21 mouse cellular contexts compared by ENCODE assay signal in the genomic region with DNA sequence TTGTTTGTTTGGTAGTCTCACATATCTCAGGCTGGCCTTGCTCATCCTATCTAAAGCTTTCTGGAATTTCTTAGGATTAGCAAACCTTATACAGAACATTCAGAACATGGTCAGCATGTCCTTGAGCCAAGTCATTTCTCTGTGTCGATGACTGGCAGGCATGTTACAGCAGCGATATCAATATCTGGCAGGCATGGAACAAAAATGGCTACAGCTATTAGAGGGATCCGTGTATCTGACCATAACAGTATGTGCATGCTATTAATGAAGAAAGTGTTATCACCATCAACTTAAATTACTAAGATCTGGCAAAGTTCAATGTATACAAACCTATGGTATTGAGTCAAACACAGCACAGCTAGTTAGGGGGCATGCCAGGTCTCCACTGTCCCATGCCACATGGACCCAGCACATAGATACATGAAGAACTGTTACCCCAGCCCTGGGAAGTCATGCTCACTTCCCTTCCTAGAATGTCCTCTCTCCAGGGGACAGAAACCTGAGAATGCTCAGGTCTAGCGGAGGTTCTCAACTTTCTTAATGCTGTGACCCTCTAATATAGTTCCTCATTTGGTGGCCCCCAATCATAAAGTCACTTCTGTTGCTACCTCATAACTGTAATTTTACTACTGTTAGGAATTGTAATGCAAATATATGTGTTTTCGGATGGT. TPM values are rescaled to one million over a fixed set of nuclear protein-coding genes. Genes with fewer than 3 reads are reported as not detected.
DNase-seq lines count a peak whose midpoint lies in the region; ATAC-seq and TF ChIP-seq lines count a peak whose summit lies in the region.
"Had no signal": no experiment of that assay in that cellular context is flagged by ENCODE, and none has a peak within 500 bp of the region (broad histone marks: within the 10 kb centered on the region; RNA-seq: fewer than 3 reads in every experiment).

No protein-coding gene starts in this region.

- H3K4me1 ChIP-seq in liver, embryonic 15.5 days (replicated peaks): peaks cover 90% of the 10 kb centered on the region
- H3K4me1 ChIP-seq in liver, embryonic 11.5 days (replicated peaks; ENCODE audit: control insufficient read depth, insufficient read depth, low read length): peaks cover 44% of the 10 kb centered on the region
- H3K4me1 ChIP-seq in midbrain, embryonic 11.5 days (ENCODE audit: control insufficient read depth, insufficient read depth, low read length): peaks cover 17% of the 10 kb centered on the region
- peaks cover 12% of the 10 kb centered on the region; the same call in 1 of the 2 replicates for H3K4me1 ChIP-seq in midbrain, embryonic 16.5 days (ENCODE audit: control insufficient read depth, insufficient read depth, low read length)
- peaks cover 38 to 64% of the 10 kb centered on the region in 2 experiments for H3K4me1 ChIP-seq in MEL (ENCODE audit: control insufficient read depth in 1 of 2, insufficient read depth in 2 of 2, low read length in 2 of 2)
- 0 out of 2 replicates have a peak, but pooled peaks cover 4% of the 10 kb centered on the region for H3K4me1 ChIP-seq in forebrain, postnatal 0 days (ENCODE audit: insufficient read depth)

- H3K27me3 ChIP-seq in liver, embryonic 15.5 days: no peaks in the 10 kb centered on the region
- no peaks in the 10 kb centered on the region for H3K27me3 ChIP-seq in liver, embryonic 11.5 days (replicated peaks; ENCODE audit: control insufficient read depth, insufficient read depth, low read length)
- no peaks in the 10 kb centered on the region for H3K27me3 ChIP-seq in midbrain, embryonic 11.5 days (ENCODE audit: control insufficient read depth, insufficient read depth, low read length)
- H3K27me3 ChIP-seq in midbrain, embryonic 16.5 days (ENCODE audit: control insufficient read depth, insufficient read depth, low read depth, low read length): no peaks in the 10 kb centered on the region
- no peaks in the 10 kb centered on the region for H3K27me3 ChIP-seq in MEL (ENCODE audit: control insufficient read depth in 1 of 2, insufficient read depth in 2 of 2, low read length in 2 of 2)
- no peaks in the 10 kb centered on the region for H3K27me3 ChIP-seq in forebrain, postnatal 0 days (ENCODE audit: insufficient read depth, low read length)
- H3K27me3 ChIP-seq: embryonic facial prominence, embryonic 12.5 days; forebrain, embryonic 13.5 days; forebrain, embryonic 15.5 days had no signal

- no peak for DNase-seq in liver, embryonic 11.5 days (ENCODE audit: low spot score)
- DNase-seq in midbrain, embryonic 11.5 days (ENCODE audit: low spot score, missing footprints): peak; percentile 67
- DNase-seq in MEL (ENCODE audit: low read depth, low spot score): peak; percentile 71
- DNase-seq in cerebellum, adult 8-10 months: no peak
- DNase-seq in forebrain, postnatal 0 days: no peak
- DNase-seq: adrenal gland, adult 2 months; adrenal gland, postnatal 10 days; adrenal gland, postnatal 25 days; cerebellum, adult 11 months; cerebellum, adult 18-20 months; cerebellum, adult 9-10 months; cerebellum, postnatal 10 days; cerebellum, postnatal 25 days had no signal

- no peaks in the 10 kb centered on the region; the same call in 1 of the 2 replicates for H3K79me2 ChIP-seq in MEL (ENCODE audit: control insufficient read depth, insufficient read depth, low read length, poor library complexity)

- peak overlapping the region; percentile 55 for H3K27ac ChIP-seq in liver, embryonic 15.5 days (replicated peaks)
- no peak overlapping the region for H3K27ac ChIP-seq in liver, embryonic 11.5 days (ENCODE audit: low read depth, low read length)
- no peak overlapping the region for H3K27ac ChIP-seq in midbrain, embryonic 11.5 days (ENCODE audit: low read depth, low read length)
- H3K27ac ChIP-seq in midbrain, embryonic 16.5 days (ENCODE audit: low read length): no peak overlapping the region
- H3K27ac ChIP-seq in MEL (ENCODE audit: control insufficient read depth, low read depth, low read length): no peak overlapping the region
- no peak overlapping the region for H3K27ac ChIP-seq in forebrain, postnatal 0 days (ENCODE audit: low read depth, low read length)
- H3K27ac ChIP-seq: embryonic facial prominence, embryonic 10.5 days; embryonic facial prominence, embryonic 12.5 days; forebrain, embryonic 13.5 days; forebrain, embryonic 15.5 days had no signal

- TF ChIP-seq EP300 in MEL (IDR thresholded peaks at IDR 0.05; ENCODE audit: low read depth in 1 of 2, low read length in 2 of 2): peak; percentile 56 to 73

- no peak overlapping the region for H3K4me3 ChIP-seq in liver, embryonic 15.5 days (replicated peaks)
- H3K4me3 ChIP-seq in liver, embryonic 11.5 days (ENCODE audit: low read depth, low read length): no peak overlapping the region
- no peak overlapping the region for H3K4me3 ChIP-seq in midbrain, embryonic 11.5 days (ENCODE audit: low read depth, low read length)
- no peak overlapping the region for H3K4me3 ChIP-seq in midbrain, embryonic 16.5 days (ENCODE audit: low read depth, low read length)
- H3K4me3 ChIP-seq in MEL (ENCODE audit: control insufficient read depth in 1 of 2, insufficient read depth in 1 of 2, low read depth in 2 of 2, low read length in 2 of 2): no peak overlapping the region
- H3K4me3 ChIP-seq in forebrain, postnatal 0 days (ENCODE audit: low read depth, low read length): no peak overlapping the region
- H3K4me3 ChIP-seq: embryonic facial prominence, embryonic 10.5 days; embryonic facial prominence, embryonic 12.5 days; forebrain, embryonic 13.5 days; forebrain, embryonic 15.5 days had no signal

- no peaks in the 10 kb centered on the region for H3K9me3 ChIP-seq in liver, embryonic 15.5 days (replicated peaks)
- H3K9me3 ChIP-seq in liver, embryonic 11.5 days (ENCODE audit: control insufficient read depth, low read length): no peaks in the 10 kb centered on the region
- no peaks in the 10 kb centered on the region for H3K9me3 ChIP-seq in midbrain, embryonic 11.5 days (ENCODE audit: control insufficient read depth, low read length)
- no peaks in the 10 kb centered on the region for H3K9me3 ChIP-seq in midbrain, embryonic 16.5 days (replicated peaks; ENCODE audit: control insufficient read depth, low read length, poor library complexity, severe bottlenecking)
- no peaks in the 10 kb centered on the region for H3K9me3 ChIP-seq in MEL (replicated peaks; ENCODE audit: insufficient read depth, low read length)
- no peaks in the 10 kb centered on the region for H3K9me3 ChIP-seq in forebrain, postnatal 0 days (ENCODE audit: low read length)
- H3K9me3 ChIP-seq: embryonic facial prominence, embryonic 10.5 days; embryonic facial prominence, embryonic 12.5 days; forebrain, embryonic 13.5 days; forebrain, embryonic 15.5 days; G1E had no signal

- H3K4me2 ChIP-seq in liver, embryonic 15.5 days: no peak overlapping the region
- no peak overlapping the region for H3K4me2 ChIP-seq in liver, embryonic 11.5 days
- H3K4me2 ChIP-seq in midbrain, embryonic 11.5 days: no peak overlapping the region
- no peak overlapping the region for H3K4me2 ChIP-seq in midbrain, embryonic 16.5 days (ENCODE audit: low read length)
- no peak overlapping the region for H3K4me2 ChIP-seq in forebrain, postnatal 0 days (ENCODE audit: low read depth)
- H3K4me2 ChIP-seq: embryonic facial prominence, embryonic 12.5 days; forebrain, embryonic 13.5 days; forebrain, embryonic 15.5 days had no signal

- TF ChIP-seq RAD21 in MEL (IDR thresholded peaks at IDR 0.05; ENCODE audit: low read depth, low read length): no peak

- no peak for TF ChIP-seq POLR2A in MEL (IDR thresholded peaks at IDR 0.05; ENCODE audit: control insufficient read depth in 1 of 2, insufficient read depth in 1 of 2, low read depth in 1 of 2, low read length in 2 of 2, poor library complexity in 1 of 2)

- 56% methylated on average over 5 of the region's 5 CpGs for WGBS in liver, embryonic 15.5 days (ENCODE audit: insufficient replicate concordance)
- WGBS in liver, embryonic 11.5 days: 79% methylated on average over 5 of the region's 5 CpGs
- WGBS in midbrain, embryonic 11.5 days: 87% methylated on average over 5 of the region's 5 CpGs
- 87% methylated on average over 5 of the region's 5 CpGs for WGBS in midbrain, embryonic 16.5 days
- WGBS in forebrain, postnatal 0 days: 88% methylated on average over 5 of the region's 5 CpGs

- no peak for ATAC-seq in liver, embryonic 15.5 days (ENCODE audit: insufficient read depth)
- ATAC-seq in liver, embryonic 11.5 days (replicated peaks; ENCODE audit: low FRiP score): no peak
- ATAC-seq in midbrain, embryonic 11.5 days (ENCODE audit: low FRiP score): no peak
- ATAC-seq in midbrain, embryonic 16.5 days: no peak
- no peak for ATAC-seq in forebrain, postnatal 0 days
- ATAC-seq: forebrain, embryonic 13.5 days; forebrain, embryonic 15.5 days had no signal

- no peak; a peak in 1 of 6 replicates for TF ChIP-seq CTCF in MEL (IDR thresholded peaks at IDR 0.05 in 2 of 3, conservative IDR thresholded peaks at IDR 0.05 in 1 of 3; ENCODE audit: control insufficient read depth in 1 of 3, insufficient read depth in 1 of 3, low read depth in 2 of 3, low read length in 3 of 3, poor library complexity in 1 of 3, severe bottlenecking in 1 of 3)
- no peak for TF ChIP-seq CTCF in forebrain, postnatal 0 days (IDR thresholded peaks at IDR 0.05; ENCODE audit: low read depth)

- no peak overlapping the region; the same call in 1 of the 2 replicates for H3K9ac ChIP-seq in liver, embryonic 15.5 days
- H3K9ac ChIP-seq in liver, embryonic 11.5 days (ENCODE audit: low read depth, low read length): no peak overlapping the region
- H3K9ac ChIP-seq in midbrain, embryonic 11.5 days (ENCODE audit: low read length): no peak overlapping the region
- no peak overlapping the region for H3K9ac ChIP-seq in midbrain, embryonic 16.5 days (ENCODE audit: low read depth, low read length)
- H3K9ac ChIP-seq in MEL (ENCODE audit: control insufficient read depth, low read depth, low read length, poor library complexity, severe bottlenecking): no peak overlapping the region; the same call in 1 of the 2 replicates
- H3K9ac ChIP-seq in forebrain, postnatal 0 days: no peak overlapping the region
- H3K9ac ChIP-seq: embryonic facial prominence, embryonic 12.5 days; forebrain, embryonic 13.5 days; forebrain, embryonic 15.5 days had no signal

- H3K36me3 ChIP-seq in liver, embryonic 15.5 days (replicated peaks): peaks cover 14% of the 10 kb centered on the region
- H3K36me3 ChIP-seq in liver, embryonic 11.5 days (ENCODE audit: control insufficient read depth, insufficient read depth, low read length): no peaks in the 10 kb centered on the region
- no peaks in the 10 kb centered on the region for H3K36me3 ChIP-seq in midbrain, embryonic 11.5 days (ENCODE audit: control insufficient read depth, insufficient read depth, low read length)
- peaks cover 7% of the 10 kb centered on the region; the same call in 1 of the 2 replicates for H3K36me3 ChIP-seq in midbrain, embryonic 16.5 days (ENCODE audit: control insufficient read depth, insufficient read depth, low read length)
- peaks cover 0 to 64% of the 10 kb centered on the region in 2 experiments; a peak in 2 of 4 replicates for H3K36me3 ChIP-seq in MEL (ENCODE audit: control insufficient read depth in 1 of 2, insufficient read depth in 2 of 2, low read length in 2 of 2)
- peaks cover 12% of the 10 kb centered on the region; the same call in 1 of the 2 replicates for H3K36me3 ChIP-seq in forebrain, postnatal 0 days (ENCODE audit: insufficient read depth)
- H3K36me3 ChIP-seq: G1E had no signal

RNA-seq across cellular contexts. Expression of a gene that starts 15.2 kb away (rescaled TPM):
- 17.6 and 17.8 TPM in 2 replicates for polyA plus RNA-seq in liver, embryonic 15.5 days (2015; fragmentation: Nextera tagmentation; extraction: Ambion mirVana)
- 11.0 and 12.0 TPM in 2 replicates for polyA plus RNA-seq in liver, embryonic 11.5 days (2014; fragmentation: Nextera tagmentation; extraction: Ambion mirVana)
- 16.0 and 17.4 TPM in 2 replicates for polyA plus RNA-seq in midbrain, embryonic 11.5 days (2014; fragmentation: Nextera tagmentation; extraction: Ambion mirVana)
- 7.1 and 8.9 TPM in 2 replicates for polyA plus RNA-seq in midbrain, embryonic 16.5 days (2015; fragmentation: Nextera tagmentation; extraction: Ambion mirVana)
- total RNA-seq in MEL (2012; rRNA removed): 100 and 147 TPM in 2 replicates
- 100 to 1,000 TPM in 1 of 2 experiments, not detected in 1; 183 TPM for polyA plus RNA-seq in MEL (2012; ENCODE audit: insufficient read depth in 1 of 2, insufficient read length in 2 of 2, low read depth in 1 of 2, low replicate concordance in 2 of 2, missing spikeins in 1 of 2)
- 30.8 and 41.0 TPM in 2 replicates for total RNA-seq in forebrain, postnatal 0 days (2014; rRNA removed)
- 5.2 and 8.7 TPM in 2 replicates for polyA plus RNA-seq in forebrain, postnatal 0 days (2015; fragmentation: Nextera tagmentation; extraction: Ambion mirVana)

RNA-seq across cellular contexts. Expression of a gene that starts 59.6 kb away (rescaled TPM):
- polyA plus RNA-seq in liver, embryonic 15.5 days (2015; fragmentation: Nextera tagmentation; extraction: Ambion mirVana): 0.03 TPM in 1 of 2 replicates, not detected in the other
- polyA plus RNA-seq in liver, embryonic 11.5 days (2014; fragmentation: Nextera tagmentation; extraction: Ambion mirVana): 0.06 and 0.16 TPM in 2 replicates
- polyA plus RNA-seq in midbrain, embryonic 11.5 days (2014; fragmentation: Nextera tagmentation; extraction: Ambion mirVana): 0.06 TPM in 1 of 2 replicates, not detected in the other
- polyA plus RNA-seq in midbrain, embryonic 16.5 days (2015; fragmentation: Nextera tagmentation; extraction: Ambion mirVana): 0.18 and 0.19 TPM in 2 replicates
- total RNA-seq in MEL (2012; rRNA removed): 0.16 and 0.31 TPM in 2 replicates
- polyA plus RNA-seq in MEL (2012; ENCODE audit: insufficient read depth in 1 of 2, insufficient read length in 2 of 2, low read depth in 1 of 2, low replicate concordance in 2 of 2, missing spikeins in 1 of 2): under 1 TPM in 1 of 2 experiments, not detected in 1; 0.36 TPM
- total RNA-seq in forebrain, postnatal 0 days (2014; rRNA removed): 0.23 and 0.43 TPM in 2 replicates
- 0.11 and 0.25 TPM in 2 replicates for polyA plus RNA-seq in forebrain, postnatal 0 days (2015; fragmentation: Nextera tagmentation; extraction: Ambion mirVana)
- polyA plus RNA-seq: forebrain, embryonic 11.5 days had no signal

Comparison
In these comparisons a context has a peak if more than half of its experiments do, and no peak if none do; other contexts are left out.
1. DNase-seq: peak in midbrain, embryonic 11.5 days (single experiment) and MEL (single experiment); none in liver, embryonic 11.5 days (single experiment), cerebellum, adult 8-10 months (single experiment) and forebrain, postnatal 0 days (single experiment).